Mouse (Mus musculus) liver, embryonic 14.5 days (tissue): ENCODE results near the gene Stim1. TPM values are rescaled to one million over a fixed set of nuclear protein-coding genes. Genes with fewer than 3 reads are reported as not detected.
A peak's percentile ranks its signal among the peaks of the same experiment; 100 is the strongest.

Experiments used
- ATAC-seq: fragments of 200-750 bp; cut with Nextera tagmentation; 2 replicates; pipeline ENCODE4 v1.8.0; 2017; ENCODE audit warnings: moderate number of reproducible peaks, mild to moderate bottlenecking, moderate library complexity; ENCODE audit not compliant: insufficient read depth
- DNase-seq, 3 experiments: peaks; one replicate each; pipeline ENCODE4 v3.0.0-alpha.2; 2012 to 2013; ENCODE audit warnings: low read depth in 3 of 3, low spot score in 3 of 3
- H3K27ac ChIP-seq: fragments of 300-500 bp; sonication (generic); 2 replicates; pipeline ENCODE4 v1.5.1; 2014; ENCODE audit warnings: moderate library complexity, mild to moderate bottlenecking, control low read depth, inconsistent platforms
- H3K27me3 ChIP-seq: fragments of 300-500 bp; sonication (generic); 2 replicates; pipeline ENCODE4 v1.6.1; 2014; ENCODE audit warnings: mild to moderate bottlenecking, low read length, moderate library complexity; ENCODE audit not compliant: control insufficient read depth, insufficient read depth
- H3K36me3 ChIP-seq: fragments of 300-500 bp; sonication (generic); replicated peaks from 2 replicates; pipeline ENCODE4 v1.6.1; 2014; ENCODE audit warnings: low read depth; ENCODE audit not compliant: control insufficient read depth, insufficient read depth
- H3K4me1 ChIP-seq, 2 experiments: fragments of 200-500 bp in 1 of 2; fragments of 300-500 bp in 1 of 2; sonication (generic) in 1 of 2; replicated peaks; 2 replicates each; pipeline ENCODE4 v1.6.1; 2012 to 2014; ENCODE audit warnings: antibody characterized with exemption in 1 of 2, inconsistent platforms in 1 of 2, low read length in 1 of 2; ENCODE audit not compliant: control insufficient read depth in 2 of 2, insufficient read depth in 2 of 2
- H3K4me2 ChIP-seq: fragments of 300-500 bp; sonication (generic); 2 replicates; pipeline ENCODE4 v1.6.1; 2014; ENCODE audit warnings: low read depth, mild to moderate bottlenecking, control low read depth, moderate library complexity
- H3K4me3 ChIP-seq, 2 experiments: fragments of 200-500 bp in 1 of 2; fragments of 300-500 bp in 1 of 2; sonication (generic) in 1 of 2; 2 replicates each; pipeline ENCODE4 v1.5.1; 2012 to 2014; ENCODE audit warnings: low read depth in 2 of 2, low read length in 2 of 2, mild to moderate bottlenecking in 2 of 2, control low read depth in 1 of 2, inconsistent platforms in 1 of 2, moderate library complexity in 1 of 2; ENCODE audit not compliant: insufficient read depth in 1 of 2
- H3K9ac ChIP-seq: fragments of 300-500 bp; sonication (generic); replicated peaks from 2 replicates; pipeline ENCODE4 v1.6.1; 2014; ENCODE audit warnings: mild to moderate bottlenecking, control low read depth, moderate library complexity
- H3K9me3 ChIP-seq: fragments of 300-500 bp; sonication (generic); 2 replicates; pipeline ENCODE4 v1.6.1; 2016; ENCODE audit warnings: low read length, mixed read lengths; ENCODE audit not compliant: control insufficient read depth
- CTCF ChIP-seq: IDR thresholded peaks from 2 replicates; pipeline ENCODE4 v1.5.1; 2016; ENCODE audit warnings: antibody characterized with exemption, low read depth, control low read depth
- EP300 ChIP-seq: IDR thresholded peaks from 2 replicates; pipeline ENCODE4 v1.6.1; 2016; ENCODE audit warnings: antibody characterized with exemption, low read depth
- WGBS: fragments of 180-500 bp; shearing (Covaris S2); extraction: QIAGEN DNeasy Blood & Tissue Kit; methylation state at CpG from one replicate; pipeline ENCODE4 v1.1.7; 2014; ENCODE audit not compliant: insufficient replicate concordance; 5-methylcytosine and 5-hydroxymethylcytosine counted together
- polyA plus RNA-seq, 2 experiments: library from polyadenylated mRNA; depleted of rRNA in 1 of 2; stranded (reverse) in 1 of 2; unstranded in 1 of 2; fragments of >200 nt; fragmentation: Nextera tagmentation in 1 of 2; extraction: Ambion mirVana in 1 of 2; gene quantifications; 2 replicates each; pipeline versions ENCODE4 v1.2.1 to v1.2.3; 2012 to 2014

The Stim1 gene
- polyA plus RNA-seq, 2 experiments, result 7.9 to 9.3 TPM

- H3K9ac ChIP-seq, result no peak overlapping the region
- no peak overlapping the region for H3K27ac ChIP-seq
- H3K9me3 ChIP-seq, result no peaks in the 10 kb centered on the region
- DNase-seq, result no peak
- 70% methylated on average over 6 of the region's 6 CpGs for WGBS
- no peaks in the 10 kb centered on the region for H3K36me3 ChIP-seq
- H3K4me1 ChIP-seq, result 0 out of 4 replicates have a peak, but pooled peaks cover 0 to 2% of the 10 kb centered on the region in 2 experiments
- H3K4me3 ChIP-seq, result no peak overlapping the region
- no peak for ATAC-seq
- no peak overlapping the region for H3K4me2 ChIP-seq
- TF ChIP-seq CTCF (no peak), EP300 (no peak)
- H3K27me3 ChIP-seq, result no peaks in the 10 kb centered on the region
These were observed 148.2 kb downstream of the Stim1 start for GRCm38 (mm10) chr7:102415841-102416240.

DNA sequence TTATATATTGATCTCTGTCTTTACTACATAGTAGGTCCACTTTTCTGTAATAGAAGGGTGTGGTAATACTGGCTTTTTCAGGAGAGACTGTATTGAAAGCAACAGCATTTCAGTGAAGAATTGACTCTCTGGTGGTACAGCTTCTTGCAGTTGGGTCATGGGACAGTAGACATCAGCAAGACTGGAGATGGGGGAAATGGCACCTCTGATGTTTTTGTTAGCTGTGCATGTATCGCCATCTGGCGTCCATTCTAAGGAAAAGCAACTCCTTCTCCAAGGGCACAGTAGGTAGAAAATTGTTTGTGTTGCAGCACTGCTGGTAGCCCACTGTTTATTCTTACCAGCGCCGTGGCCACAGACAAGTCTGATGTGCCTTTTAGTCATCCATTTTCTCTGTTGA, 149.8 kb downstream of the Stim1 start:
- WGBS, result 3% methylated on average over 4 of the region's 4 CpGs
- H3K27me3 ChIP-seq, result no peaks in the 10 kb centered on the region
- no peak overlapping the region for H3K4me3 ChIP-seq
- H3K36me3 ChIP-seq, result no peaks in the 10 kb centered on the region
- no peak overlapping the region for H3K27ac ChIP-seq
- no peaks in the 10 kb centered on the region for H3K9me3 ChIP-seq
- H3K4me1 ChIP-seq, result 0 out of 4 replicates have a peak, but pooled peaks cover 0 to 2% of the 10 kb centered on the region in 2 experiments
- DNase-seq, result peak; percentile 49 to 61 (median 52)
- TF ChIP-seq EP300 (no peak), CTCF (peak; percentile 85)
- H3K4me2 ChIP-seq, result no peak overlapping the region
- 0 out of 2 replicates have a peak, but pooled peaks have one; percentile 21 for ATAC-seq
- H3K9ac ChIP-seq, result no peak overlapping the region

DNA sequence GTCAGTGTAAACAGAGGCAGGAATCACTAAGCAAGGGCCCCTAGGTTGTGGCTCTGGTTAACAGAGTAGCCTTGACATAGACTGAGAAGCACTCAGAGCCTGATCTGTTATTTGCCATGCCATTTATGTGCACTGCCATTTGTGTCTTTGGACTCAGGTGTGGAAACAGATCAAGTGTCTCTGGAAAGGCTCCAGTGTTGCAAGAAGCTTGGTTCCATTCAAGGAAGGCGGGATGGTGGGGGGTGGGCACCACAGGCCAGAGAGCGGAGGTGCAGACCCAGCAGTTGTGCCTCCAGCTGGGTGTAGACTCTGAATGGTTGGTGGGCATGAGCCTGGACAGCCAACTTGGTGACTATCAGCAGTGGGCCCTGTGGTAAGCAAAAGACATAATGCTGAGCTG, 154.4 kb downstream of the Stim1 start:
- Histone ChIP-seq H3K4me3 (no peak overlapping the region), H3K4me2 (no peak overlapping the region), H3K9ac (no peak overlapping the region), H3K4me1 (no peaks in the 10 kb centered on the region), H3K27ac (no peak overlapping the region), H3K9me3 (no peaks in the 10 kb centered on the region), H3K36me3 (no peaks in the 10 kb centered on the region), H3K27me3 (no peaks in the 10 kb centered on the region)
- WGBS, result 83% methylated on average over 2 of the region's 2 CpGs
- no peak for TF ChIP-seq CTCF
- TF ChIP-seq EP300, result no peak
- ATAC-seq (no peak), DNase-seq (no peak)

DNA sequence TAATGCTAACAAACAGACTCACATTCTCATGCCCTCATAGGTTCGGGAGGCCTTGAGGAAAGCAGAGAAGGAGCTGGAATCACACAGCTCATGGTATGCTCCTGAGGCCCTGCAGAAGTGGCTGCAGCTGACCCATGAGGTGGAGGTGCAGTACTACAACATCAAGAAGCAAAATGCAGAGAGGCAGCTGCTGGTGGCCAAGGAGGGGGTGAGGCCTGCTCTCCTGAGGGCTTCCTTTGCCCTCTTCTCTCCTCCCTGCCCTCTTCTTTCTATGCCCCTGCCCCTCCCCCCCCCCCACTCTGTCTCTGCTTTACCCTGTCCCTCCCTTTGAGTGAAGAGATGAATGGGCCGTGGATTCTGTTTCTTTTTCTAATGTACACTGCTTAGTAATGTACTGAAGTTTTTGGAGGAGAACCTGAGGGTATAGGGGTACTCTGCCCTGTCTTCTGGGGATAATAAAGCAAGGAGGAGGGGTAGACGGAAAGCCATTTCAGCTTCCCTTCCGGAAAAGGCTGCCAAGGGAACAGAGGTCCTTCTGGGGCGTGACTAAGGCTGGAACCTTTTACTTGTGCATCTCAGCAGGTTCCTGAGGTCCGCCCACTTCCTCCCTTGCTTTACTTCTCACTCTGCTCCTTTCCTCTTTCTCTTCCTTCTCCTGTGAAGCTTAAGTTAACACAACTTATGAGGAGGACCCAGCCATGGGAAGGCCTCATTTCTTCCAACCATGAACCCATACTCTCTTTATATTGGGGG, 158.5 kb downstream of the Stim1 start:
- Histone ChIP-seq H3K9me3 (no peaks in the 10 kb centered on the region), H3K27ac (no peak overlapping the region), H3K36me3 (peaks cover 1% of the 10 kb centered on the region; the same call in 1 of the 2 replicates), H3K4me2 (peak overlapping the region; percentile 6; the same call in 1 of the 2 replicates), H3K9ac (no peak overlapping the region), H3K4me3 (no peak overlapping the region), H3K4me1 (no peaks in the 10 kb centered on the region), H3K27me3 (no peaks in the 10 kb centered on the region)
- DNase-seq (no peak), ATAC-seq (no peak)
- 37% methylated on average over 6 of the region's 6 CpGs for WGBS
- no peak for TF ChIP-seq EP300
- TF ChIP-seq CTCF, result no peak

DNA sequence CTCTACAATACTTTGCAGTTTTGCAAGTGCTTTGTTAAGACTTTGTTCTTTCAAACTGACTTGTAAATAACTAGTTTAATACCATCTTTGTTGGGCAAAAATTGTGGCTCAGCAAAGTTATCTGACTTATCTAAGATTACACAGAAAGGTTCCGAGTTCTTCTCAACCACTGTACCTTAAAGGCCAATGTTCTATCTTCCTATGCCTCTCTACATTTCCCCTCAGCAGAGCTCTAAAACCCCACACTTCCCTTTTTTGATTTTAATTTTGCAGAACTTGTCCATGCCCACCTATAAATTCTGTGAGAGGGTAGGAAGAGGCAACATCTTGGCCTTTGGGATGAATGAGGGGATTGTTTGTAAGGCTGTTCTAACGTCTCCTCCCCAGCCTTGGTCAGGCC, 166.7 kb downstream of the Stim1 start:
- Histone ChIP-seq H3K4me1 (no peaks in the 10 kb centered on the region), H3K9me3 (no peaks in the 10 kb centered on the region), H3K27ac (no peak overlapping the region), H3K36me3 (peaks cover 2% of the 10 kb centered on the region; the same call in 1 of the 2 replicates), H3K9ac (no peak overlapping the region), H3K4me3 (no peak overlapping the region), H3K27me3 (no peaks in the 10 kb centered on the region), H3K4me2 (no peak overlapping the region)
- ATAC-seq (no peak), DNase-seq (no peak)
- TF ChIP-seq EP300, result no peak
- TF ChIP-seq CTCF, result no peak
- 53% methylated on average over 2 of the region's 2 CpGs for WGBS
